Mouse (Mus musculus) right cerebral cortex, postnatal 10 days (tissue): ENCODE measurements around the gene Vgf.

Source experiments
- DNase-seq, 2 experiments: peaks; one replicate each; pipeline ENCODE4 v3.0.0; 2021; ENCODE audit warnings: low spot score in 2 of 2

The Vgf gene

GRCm38 (mm10) chr5:137026092-137026491 is at the start of gene Vgf:
TSS of gene Vgf (plus strand) at chr5:137026392.
- DNase-seq: no peak

DNA sequence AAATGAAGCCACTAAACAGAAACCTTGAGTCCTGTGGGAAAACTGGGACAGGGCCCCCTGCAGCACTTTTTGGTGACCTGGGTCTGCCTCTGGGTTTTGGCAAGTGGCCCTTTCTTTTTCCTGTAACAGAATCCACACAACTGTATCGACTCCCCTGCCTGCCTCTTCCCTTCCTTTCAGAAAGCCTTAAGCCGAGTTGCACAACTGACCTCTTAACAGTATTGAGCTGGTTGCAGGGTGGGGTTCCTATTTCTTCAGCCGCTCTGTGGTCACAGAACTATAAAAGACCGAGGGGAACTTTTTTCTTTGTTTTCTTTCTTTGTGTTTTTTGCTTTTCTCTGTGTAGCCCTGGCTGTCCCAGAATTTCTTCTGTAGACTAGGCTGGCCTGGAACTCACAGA is 48.4 kb upstream of the Vgf start:
- DNase-seq: no peak

DNA sequence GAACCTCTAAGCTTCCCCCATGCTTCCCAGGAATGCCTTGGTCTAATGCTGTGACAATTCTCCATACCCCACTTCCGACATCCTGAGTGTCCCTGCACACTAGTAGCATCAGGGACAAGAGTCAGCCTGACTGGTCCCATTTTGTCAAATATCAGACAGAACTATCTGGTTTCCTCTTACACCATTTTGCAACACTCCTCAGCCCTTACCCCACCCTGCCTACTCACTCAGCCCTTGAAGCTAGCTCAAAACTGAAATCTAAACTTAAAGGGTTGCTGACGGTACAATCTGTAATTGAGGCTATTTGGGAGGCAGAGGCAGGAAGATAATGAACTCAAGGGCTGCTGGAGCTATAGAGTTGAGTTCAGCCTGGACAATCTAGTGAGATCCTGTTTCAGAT is 46.4 kb upstream of the Vgf start:
- DNase-seq: no peak

DNA sequence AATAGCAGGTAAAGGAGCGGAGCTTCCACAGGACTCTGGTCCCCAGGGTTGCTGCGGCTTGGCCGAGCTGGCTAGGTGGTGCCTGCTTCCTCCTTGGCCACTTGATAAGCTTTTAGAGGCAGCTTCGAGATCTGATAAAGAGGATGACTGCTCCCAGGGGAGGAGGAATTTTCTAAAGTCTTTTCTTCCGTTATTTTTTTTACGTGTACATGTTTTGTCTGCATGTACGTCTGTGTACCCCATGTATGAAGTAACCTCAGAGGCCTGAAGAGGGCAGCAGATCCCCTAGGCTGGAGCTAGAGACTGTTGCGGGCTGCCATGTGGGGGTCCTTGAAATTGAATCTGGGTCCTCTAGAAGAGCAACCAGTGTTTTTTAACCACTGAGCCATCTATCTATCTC is 45.2 kb upstream of the Vgf start:
- no peak for DNase-seq

DNA sequence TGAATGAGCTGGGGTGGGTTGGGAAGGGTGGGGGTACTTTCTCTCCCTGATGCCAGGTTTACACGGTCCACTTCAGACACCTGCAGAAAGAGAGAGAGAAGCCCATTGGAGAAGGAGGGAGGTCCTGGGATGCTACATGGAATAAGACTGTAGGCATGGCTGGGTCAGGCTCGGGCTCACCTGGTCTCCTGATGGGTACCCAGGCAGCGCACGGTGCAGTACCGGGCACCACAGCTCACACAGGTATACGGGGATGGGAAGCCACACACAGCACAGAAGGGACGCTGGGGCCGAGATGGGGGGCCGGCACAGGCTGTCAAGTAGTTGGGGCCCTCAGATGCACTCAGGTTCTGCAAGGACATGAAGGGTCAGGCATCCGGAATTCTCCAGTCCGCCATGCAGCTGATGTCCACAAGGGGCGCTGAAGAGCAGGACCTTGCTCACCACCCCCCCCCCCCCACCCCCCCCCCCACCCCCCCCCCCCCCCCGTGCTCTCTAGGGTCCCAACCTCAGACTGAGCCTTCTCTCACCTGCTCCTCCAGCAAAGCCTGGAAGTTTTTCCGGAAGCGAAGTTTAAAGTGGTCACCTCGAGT is 43.8 kb upstream of the Vgf start:
- DNase-seq: no peak

GRCm38 (mm10) chr5:136984828-136985227 is 41.4 kb upstream of the Vgf start:
- DNase-seq: no peak

DNA sequence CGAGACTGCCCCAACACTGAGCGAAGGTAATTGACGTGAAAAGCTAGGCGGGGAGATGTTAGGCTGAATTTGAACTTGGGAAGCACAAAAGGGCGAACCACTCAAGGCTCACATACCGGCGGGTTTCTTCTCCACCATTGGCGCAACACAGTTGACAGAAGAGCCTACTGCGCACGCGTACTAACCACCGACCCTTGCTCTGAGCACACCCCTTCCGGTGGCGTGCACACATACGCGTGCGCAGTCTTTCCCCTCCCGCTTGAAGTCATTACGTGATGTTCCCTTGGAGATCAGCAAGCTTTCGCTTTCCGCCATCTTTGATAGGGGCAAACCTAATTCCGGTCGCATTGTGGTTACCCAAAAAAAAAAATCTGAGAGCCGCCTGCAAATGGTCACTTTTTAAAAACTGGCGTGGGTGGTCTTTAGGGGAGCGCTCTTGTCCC is 39.5 kb upstream of the Vgf start, which contains the start of gene Plod3:
Gene Plod3 (plus strand): TSS at position 325 of the 443 bp plus-strand sequence.
- DNase-seq: peak; percentile 99

GRCm38 (mm10) chr5:136987138-136987933 is 38.9 kb upstream of the Vgf start:
- peak; percentile 84 to 88 for DNase-seq

- peak in 1 of 2 experiments; percentile 47 for DNase-seq
Observed at GRCm38 (mm10) chr5:136987934-136988271, 38.3 kb upstream of the Vgf start, which contains the start of gene Znhit1. TSS of gene Znhit1 (minus strand) at chr5:136988021.

GRCm38 (mm10) chr5:136988420-136988819 is 37.8 kb upstream of the Vgf start:
- peak; percentile 82 for DNase-seq

DNA sequence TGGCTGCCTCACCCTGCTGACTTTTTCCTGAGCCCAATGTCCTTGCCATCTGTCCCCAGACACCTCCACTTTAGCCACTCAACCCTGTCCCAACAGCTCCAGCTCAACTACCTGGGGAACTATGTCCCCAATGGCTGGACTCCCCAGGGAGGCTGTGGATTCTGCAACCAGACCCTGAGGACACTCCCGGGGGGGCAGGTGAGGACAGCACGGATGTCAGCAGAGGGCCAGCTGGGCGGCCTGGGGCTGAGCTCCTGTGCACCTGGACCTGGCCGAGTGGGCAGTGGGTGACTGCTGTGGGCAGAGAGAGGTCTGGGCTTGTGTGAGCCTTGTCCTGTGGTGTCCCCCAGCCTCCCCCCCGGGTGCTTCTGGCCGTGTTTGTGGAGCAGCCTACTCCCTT is 36.4 kb upstream of the Vgf start:
- DNase-seq: peak in 1 of 2 experiments; percentile 29

DNA sequence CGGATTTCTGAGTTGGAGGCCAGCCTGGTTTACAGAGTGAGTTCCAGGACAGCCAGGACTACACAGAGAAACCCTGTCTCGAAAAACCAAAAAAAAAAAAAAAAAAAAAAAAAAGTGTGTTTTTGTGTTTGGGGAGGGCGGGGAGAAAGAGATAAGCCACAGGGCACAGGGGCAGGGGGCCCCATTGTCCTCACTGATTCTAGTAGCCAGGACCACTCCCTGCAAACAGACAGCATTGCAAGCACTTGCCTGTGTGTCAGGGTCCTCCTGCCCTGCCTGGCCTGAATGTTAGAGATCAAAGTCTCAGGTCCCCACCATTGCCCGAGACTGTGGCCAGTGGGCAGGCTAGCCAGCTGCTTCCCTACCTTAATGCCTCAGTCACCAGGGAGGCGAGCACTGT is 26.7 kb upstream of the Vgf start:
- no peak for DNase-seq

DNA sequence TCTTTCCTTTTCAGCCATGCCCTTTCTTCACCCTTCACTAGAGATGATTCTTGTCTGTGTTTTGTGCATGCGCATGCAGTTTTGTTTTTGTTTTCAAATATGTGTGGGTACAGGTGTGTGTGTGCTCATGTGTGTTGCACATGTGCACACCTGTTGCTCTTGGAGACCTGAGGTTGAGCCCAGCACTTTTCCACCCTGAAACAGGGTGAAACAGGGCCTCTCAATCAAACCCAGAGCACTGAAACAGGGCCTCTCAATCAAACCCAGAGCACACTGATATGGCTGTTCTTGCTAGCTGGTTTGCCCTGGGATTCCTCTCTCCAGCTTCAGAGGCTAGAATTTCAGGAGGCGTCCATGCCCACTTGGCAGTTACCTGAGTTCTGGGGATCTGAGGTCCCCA is 25.6 kb upstream of the Vgf start:
- DNase-seq: no peak

DNA sequence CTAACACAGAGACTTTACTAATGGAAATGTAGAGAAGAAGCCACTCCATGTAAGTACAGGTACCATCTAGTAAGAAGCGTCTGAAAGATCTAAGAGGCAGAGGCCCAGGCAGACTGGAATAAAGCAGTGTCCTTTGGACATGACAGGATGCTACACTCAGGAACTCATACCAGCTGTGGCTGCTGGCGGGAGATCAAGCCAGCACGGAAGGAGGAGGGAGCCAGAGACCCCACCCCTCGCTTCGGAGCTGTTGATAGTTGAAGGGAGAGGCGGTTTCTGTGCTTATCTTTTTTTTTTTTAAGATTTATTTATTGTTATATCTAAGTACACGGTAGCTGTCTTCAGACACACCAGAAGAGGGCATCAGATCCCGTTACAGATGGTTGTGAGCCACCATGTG is 18.9 kb upstream of the Vgf start:
- DNase-seq: no peak

- peak in 1 of 2 experiments; percentile 65 for DNase-seq
Observed at GRCm38 (mm10) chr5:137009988-137010387, 16.2 kb upstream of the Vgf start.

DNA sequence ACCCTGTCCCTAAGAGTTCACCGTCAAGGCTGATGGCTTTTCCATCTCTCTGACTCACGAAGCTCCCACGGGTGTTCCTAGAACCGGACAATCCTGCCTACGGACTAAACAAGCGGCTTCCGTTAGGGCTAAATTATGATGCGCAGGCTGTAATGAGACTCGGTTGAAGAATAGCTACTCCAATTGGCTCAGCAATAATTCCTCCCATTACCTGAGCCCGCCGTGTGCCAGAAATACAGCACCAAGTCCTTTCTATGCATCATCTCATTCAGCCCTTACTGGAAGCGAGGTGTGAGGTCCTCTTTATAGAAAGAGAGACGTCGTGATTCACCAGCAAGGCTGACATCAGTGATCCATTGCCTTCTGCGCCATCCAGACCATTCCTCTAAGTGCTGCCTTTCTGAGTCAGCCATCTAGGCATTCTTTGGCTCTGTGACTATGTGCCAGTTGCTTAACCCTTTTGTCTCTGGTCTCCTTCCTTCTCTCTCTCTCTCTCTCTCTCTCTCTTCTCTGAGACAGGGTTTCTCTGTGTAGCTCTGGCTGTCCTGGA is 13.7 kb upstream of the Vgf start:
- no peak for DNase-seq

- no peak for DNase-seq
Observed at GRCm38 (mm10) chr5:137015913-137016312, 10.3 kb upstream of the Vgf start.

GRCm38 (mm10) chr5:137024318-137024717 is 1.9 kb upstream of the Vgf start:
- DNase-seq: no peak

DNA sequence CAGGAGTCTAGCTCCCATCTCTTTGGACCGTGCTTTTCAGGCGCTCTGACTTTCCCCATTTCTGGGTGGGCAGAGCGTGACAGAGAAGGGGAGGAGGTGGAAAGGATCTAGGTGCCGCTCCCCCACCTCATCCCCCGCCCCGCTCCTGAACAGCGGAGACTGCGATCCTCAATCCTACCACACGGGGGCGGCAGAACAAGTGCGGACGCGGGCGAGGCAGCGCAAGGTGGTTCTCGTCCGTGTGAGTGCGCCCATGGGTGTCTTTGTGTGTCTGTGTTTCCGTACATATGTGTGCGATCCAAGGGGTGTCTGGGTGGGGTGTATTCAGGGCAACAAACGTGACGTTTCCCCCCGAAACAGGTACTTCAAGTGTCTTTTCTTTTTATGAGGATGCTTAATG is 1.1 kb upstream of the Vgf start:
- DNase-seq: peak; percentile 77 to 88

DNA sequence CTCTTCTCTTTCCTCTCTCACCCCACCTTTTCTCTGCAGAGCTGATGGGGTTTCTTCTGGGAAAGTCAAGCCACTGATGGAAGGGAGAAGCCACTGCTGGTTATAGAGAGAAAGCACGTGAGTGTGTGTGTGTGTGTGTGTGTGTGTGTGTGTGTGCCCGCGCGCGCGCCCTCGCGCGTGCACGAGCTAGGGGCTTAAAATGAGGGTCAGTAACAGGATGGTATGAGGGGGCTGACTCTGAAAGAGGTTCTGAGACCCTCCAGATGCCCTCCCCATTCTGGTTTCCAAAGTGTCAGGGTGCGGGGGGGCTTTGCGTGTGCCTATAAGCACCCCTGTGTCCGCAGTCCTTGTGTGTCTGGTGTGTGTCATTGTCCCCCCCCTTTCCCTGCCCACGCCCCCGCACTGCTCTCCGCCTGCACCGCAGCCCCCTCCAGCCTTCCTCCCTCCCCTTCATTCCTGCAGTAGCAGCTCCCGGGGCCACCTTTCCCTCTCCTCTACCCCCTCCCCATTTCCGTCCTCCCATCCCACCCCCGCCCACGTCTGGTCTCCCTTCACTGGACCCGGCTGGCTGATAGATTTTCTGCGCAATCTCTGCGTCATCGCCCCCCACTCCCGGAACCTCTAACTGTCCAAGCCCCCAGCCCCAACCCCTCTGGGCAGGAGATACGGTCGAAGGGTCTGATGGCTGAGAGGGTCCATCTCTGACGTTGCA is 2.5 kb downstream of the Vgf start:
- peak in 1 of 2 experiments; percentile 49 for DNase-seq

DNA sequence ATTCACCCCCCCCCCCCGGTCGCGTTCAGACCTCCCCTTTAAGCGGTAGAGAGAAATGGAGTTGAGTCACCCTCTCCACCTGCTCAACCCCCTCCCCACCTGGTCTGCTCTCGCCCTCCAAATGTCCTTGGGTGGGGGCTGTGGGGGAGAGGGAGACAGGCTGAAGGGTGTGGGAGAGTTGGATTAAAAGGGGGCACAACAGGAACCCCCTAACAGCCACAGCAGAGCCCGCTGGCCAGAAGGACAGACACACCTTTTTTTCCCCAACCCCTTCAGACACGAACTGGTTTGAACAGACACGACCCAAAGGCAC is 3.0 kb downstream of the Vgf start:
- no peak for DNase-seq

DNA sequence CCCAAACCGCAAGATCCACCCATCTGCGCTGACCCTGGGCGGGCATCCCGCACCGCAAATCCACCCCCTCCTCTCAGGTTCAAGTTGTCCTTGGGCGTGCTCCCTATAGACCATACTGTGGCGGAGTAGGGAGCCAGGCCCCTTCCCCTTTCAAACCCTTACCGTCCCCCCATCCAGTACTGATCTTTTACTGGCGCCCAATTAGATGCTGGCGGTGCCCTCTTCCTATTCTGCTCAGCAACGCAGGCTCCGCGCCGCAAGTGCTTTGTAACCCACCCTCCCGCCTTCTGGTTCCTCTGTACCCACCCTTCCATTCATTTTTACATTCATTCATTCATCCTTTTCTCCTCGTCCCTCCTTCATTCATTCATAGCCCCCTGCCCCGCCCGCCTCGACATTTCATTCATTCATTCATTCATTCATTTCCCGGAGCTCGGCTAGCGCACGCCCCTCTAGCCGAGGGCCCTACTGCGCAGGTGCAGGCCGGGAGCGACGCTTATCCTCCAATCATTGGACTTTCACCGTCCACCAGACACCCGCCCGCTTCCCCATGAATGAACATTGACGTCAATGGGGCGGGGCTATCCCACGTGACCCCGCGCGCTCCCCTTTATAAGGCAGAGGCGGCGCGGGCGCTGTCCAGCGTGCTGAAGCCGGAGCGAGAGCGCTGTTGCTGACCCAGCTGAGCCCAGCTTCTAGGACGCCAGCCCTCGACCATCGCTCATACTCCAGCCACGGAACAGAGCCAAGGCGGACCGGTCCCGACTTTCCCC is 3.6 kb downstream of the Vgf start:
- peak; percentile 97 for DNase-seq
